Mouse (Mus musculus) midbrain, embryonic 11.5 days (tissue): ENCODE measurements around the gene Grcc10. TPM values are rescaled to one million over a fixed set of nuclear protein-coding genes. Genes with fewer than 3 reads are reported as not detected.

Experiments used
- ATAC-seq: fragments of 200-750 bp; cut with Nextera tagmentation; 2 replicates; pipeline ENCODE4 v1.8.0; 2017; ENCODE audit warnings: moderate TSS enrichment, moderate library complexity; ENCODE audit not compliant: low FRiP score
- DNase-seq: peaks from one replicate; pipeline ENCODE4 v3.0.0; 2015; ENCODE audit warnings: low spot score; ENCODE audit errors: missing footprints
- H3K27ac ChIP-seq: fragments of 300-500 bp; sonication (generic); 2 replicates; pipeline ENCODE4 v1.5.1; 2014; ENCODE audit warnings: low read depth, low read length
- H3K27me3 ChIP-seq: fragments of 300-500 bp; sonication (generic); 2 replicates; pipeline ENCODE4 v1.6.1; 2014; ENCODE audit warnings: mild to moderate bottlenecking, low read length, moderate library complexity, mixed read lengths; ENCODE audit not compliant: control insufficient read depth, insufficient read depth
- H3K36me3 ChIP-seq: fragments of 300-500 bp; sonication (generic); 2 replicates; pipeline ENCODE4 v1.6.1; 2014; ENCODE audit warnings: mild to moderate bottlenecking, low read length, moderate library complexity, mixed read lengths; ENCODE audit not compliant: control insufficient read depth, insufficient read depth
- H3K4me1 ChIP-seq: fragments of 300-500 bp; sonication (generic); 2 replicates; pipeline ENCODE4 v1.6.1; 2014; ENCODE audit warnings: low read length; ENCODE audit not compliant: control insufficient read depth, insufficient read depth
- H3K4me2 ChIP-seq: fragments of 300-500 bp; sonication (generic); 2 replicates; pipeline ENCODE4 v1.6.1; 2014; ENCODE audit warnings: mild to moderate bottlenecking, moderate library complexity
- H3K4me3 ChIP-seq: fragments of 300-500 bp; sonication (generic); 2 replicates; pipeline ENCODE4 v1.5.1; 2014; ENCODE audit warnings: low read depth, low read length
- H3K9ac ChIP-seq: fragments of 300-500 bp; sonication (generic); 2 replicates; pipeline ENCODE4 v1.6.1; 2014; ENCODE audit warnings: low read length
- H3K9me3 ChIP-seq: fragments of 300-500 bp; sonication (generic); 2 replicates; pipeline ENCODE4 v1.6.1; 2016; ENCODE audit warnings: low read length; ENCODE audit not compliant: control insufficient read depth
- WGBS: fragments of 180-500 bp; shearing (Covaris S2); extraction: QIAGEN DNeasy Blood & Tissue Kit; methylation state at CpG from one replicate; pipeline ENCODE4 v1.1.7; 2014; 5-methylcytosine and 5-hydroxymethylcytosine counted together
- polyA plus RNA-seq: library from polyadenylated mRNA; unstranded; fragments of >200 nt; fragmentation: Nextera tagmentation; extraction: Ambion mirVana; gene quantifications from 2 replicates; pipeline ENCODE4 v1.2.1, GENCODE M21; 2014

The Grcc10 gene
- polyA plus RNA-seq, 1 experiment from 2014 or later, result 532 TPM

DNA sequence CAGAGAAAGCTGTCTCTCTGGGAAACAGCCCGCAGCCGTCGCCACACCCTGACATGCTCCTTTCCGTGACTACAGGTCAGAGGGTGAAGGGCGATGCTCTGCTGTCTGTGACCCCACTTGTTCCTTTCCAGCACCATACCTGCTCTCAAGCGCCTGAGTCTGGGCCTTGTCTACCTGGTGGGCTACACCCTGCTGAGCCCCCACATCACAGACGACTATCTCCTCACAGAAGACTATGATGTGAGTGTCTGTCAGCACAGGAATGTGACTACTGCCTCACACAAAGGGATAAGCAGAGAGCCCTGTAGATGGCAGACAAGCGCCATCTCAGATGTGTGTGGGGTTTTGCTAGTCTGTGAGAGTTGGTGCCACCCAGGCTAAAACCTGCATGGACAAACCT lies 39.8 kb downstream of the Grcc10 start:
- H3K36me3 ChIP-seq, result peaks cover 20% of the 10 kb centered on the region
- H3K4me3 ChIP-seq, result no peak overlapping the region
- H3K27me3 ChIP-seq, result no peaks in the 10 kb centered on the region
- WGBS, result 78% methylated on average over 8 of the region's 8 CpGs
- H3K9me3 ChIP-seq, result no peaks in the 10 kb centered on the region
- H3K9ac ChIP-seq, result no peak overlapping the region
- ATAC-seq (0 out of 2 replicates have a peak, but pooled peaks have one; percentile 23), DNase-seq (peak; percentile 80)
- no peak overlapping the region for H3K27ac ChIP-seq
- H3K4me2 ChIP-seq, result no peak overlapping the region
- H3K4me1 ChIP-seq, result no peaks in the 10 kb centered on the region

DNA sequence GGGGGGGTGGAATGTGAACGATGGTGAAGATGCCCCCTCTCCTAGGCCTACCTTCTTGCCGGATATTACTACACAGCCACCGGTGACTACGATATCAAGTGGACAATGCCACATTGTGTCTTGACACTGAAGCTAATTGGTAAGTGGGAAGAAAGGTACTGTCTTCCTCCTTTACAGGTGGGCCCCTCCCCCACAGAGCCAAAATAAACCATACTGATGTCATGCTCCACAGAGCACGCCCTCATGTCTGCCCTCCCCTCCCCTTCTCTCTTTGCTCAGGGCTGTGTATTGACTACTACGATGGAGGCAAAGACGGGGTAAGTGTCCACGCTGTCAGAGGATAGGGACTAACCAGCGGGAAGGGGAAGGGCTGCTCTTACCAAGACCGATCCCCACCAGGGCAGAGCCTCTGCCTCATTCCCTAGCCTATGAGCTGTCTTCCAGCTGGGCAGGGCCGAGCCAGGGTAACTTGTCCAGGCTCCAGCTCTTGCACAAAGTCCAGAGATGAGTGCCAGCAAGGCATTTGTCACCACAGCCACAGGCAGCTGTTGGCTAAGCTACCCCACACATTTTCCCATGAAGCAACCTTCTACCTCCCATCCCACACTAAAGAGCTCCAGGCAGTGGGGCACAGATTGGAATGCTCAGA lies 41.1 kb downstream of the Grcc10 start:
- ATAC-seq, result no peak
- peaks cover 15% of the 10 kb centered on the region for H3K36me3 ChIP-seq

DNA sequence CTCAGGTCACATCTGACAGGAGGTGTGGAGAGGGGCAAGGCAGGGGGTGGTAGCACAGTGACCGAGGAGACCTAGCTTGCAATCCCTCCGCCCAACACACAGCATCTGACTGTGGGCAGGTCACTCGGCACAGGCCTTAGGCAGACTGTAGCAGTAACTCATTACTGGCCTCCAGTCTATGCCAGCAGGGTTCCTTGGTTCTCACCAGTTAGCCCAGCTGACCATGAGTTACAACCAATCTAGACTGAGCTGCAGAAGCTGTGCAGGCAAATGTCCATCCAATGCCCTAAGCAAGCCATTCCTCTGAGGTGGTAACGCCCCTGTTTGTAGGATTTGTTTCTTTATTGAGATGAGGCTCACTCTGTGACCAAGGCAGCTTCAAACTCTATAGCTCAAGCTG lies 41.8 kb downstream of the Grcc10 start:
- Histone ChIP-seq H3K4me1 (no peaks in the 10 kb centered on the region), H3K36me3 (peaks cover 9% of the 10 kb centered on the region), H3K4me2 (no peak overlapping the region), H3K27me3 (no peaks in the 10 kb centered on the region), H3K9ac (no peak overlapping the region), H3K27ac (no peak overlapping the region), H3K4me3 (no peak overlapping the region), H3K9me3 (no peaks in the 10 kb centered on the region)
- WGBS, result 79% methylated on average over 4 of the region's 4 CpGs
- ATAC-seq, result no peak
- peak; percentile 78 for DNase-seq

More for the DNA sequence above, 41.1 kb downstream of the Grcc10 start:
- no peaks in the 10 kb centered on the region for H3K27me3 ChIP-seq
- no peak overlapping the region for H3K9ac ChIP-seq
- no peak overlapping the region for H3K4me2 ChIP-seq
- peak; percentile 53 for DNase-seq
- no peaks in the 10 kb centered on the region for H3K4me1 ChIP-seq
- no peak overlapping the region for H3K4me3 ChIP-seq
- 85% methylated on average over 11 of the region's 11 CpGs for WGBS
- H3K9me3 ChIP-seq, result no peaks in the 10 kb centered on the region
- no peak overlapping the region for H3K27ac ChIP-seq

DNA sequence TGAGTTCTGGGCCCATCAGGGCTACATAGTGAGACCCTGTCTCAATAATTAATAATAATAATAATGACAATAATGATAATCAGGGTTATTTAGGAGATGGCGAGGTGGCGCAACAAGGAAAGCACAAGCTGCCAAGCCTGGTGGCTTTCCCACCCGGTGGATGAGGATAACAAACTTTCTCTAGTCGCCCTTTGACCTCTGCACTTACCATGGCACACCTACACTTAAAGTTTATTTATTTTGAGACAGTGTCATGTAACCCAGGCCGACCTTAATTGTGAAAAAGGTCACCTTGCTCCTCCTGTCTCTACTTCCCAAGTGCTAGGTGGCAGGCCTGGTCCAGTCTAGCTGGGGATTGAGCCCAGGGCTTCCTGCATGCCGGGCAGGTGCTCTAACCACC lies 42.4 kb downstream of the Grcc10 start:
- no peak overlapping the region for H3K4me3 ChIP-seq
- H3K4me1 ChIP-seq, result no peaks in the 10 kb centered on the region
- no peak overlapping the region for H3K4me2 ChIP-seq
- no peaks in the 10 kb centered on the region for H3K27me3 ChIP-seq
- peaks cover 4% of the 10 kb centered on the region for H3K36me3 ChIP-seq
- no peak overlapping the region for H3K27ac ChIP-seq
- no peak overlapping the region for H3K9ac ChIP-seq
- H3K9me3 ChIP-seq, result no peaks in the 10 kb centered on the region
- no peak for DNase-seq
- WGBS, result 86% methylated on average over 6 of the region's 6 CpGs
- no peak for ATAC-seq

DNA sequence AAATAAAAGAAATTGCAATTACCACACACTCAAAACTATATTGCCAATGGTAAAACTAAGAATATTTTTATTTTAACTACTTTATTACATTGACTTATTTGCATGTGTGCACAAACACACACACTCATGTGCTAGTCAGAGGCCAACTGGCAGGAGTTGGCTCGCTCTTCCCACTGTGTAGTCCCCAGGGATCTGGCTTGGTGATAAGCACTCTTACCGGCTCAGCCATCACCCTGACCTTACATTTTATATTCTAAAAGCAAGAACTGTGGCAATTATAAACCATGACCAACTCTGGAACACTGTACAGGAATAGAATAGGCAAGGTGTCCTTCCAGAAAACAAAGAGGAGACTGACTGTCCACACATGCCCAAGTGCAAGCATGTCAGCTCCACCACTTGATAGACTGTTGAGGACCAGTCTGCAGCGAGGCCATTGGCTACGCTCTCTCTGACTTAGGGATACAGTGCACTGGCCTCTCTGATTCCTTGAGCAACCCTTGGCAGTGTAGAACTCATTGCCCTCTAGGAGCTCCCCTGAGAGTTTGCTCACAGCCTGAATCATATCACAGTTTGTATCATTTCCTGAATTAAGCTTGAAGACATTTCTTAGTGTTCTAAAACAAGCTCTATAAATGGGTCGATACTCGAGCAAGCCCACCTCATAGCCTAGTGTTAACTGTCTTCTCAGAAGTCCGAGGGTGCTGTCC lies 44.6 kb downstream of the Grcc10 start:
- H3K9me3 ChIP-seq, result no peaks in the 10 kb centered on the region
- H3K9ac ChIP-seq, result no peak overlapping the region
- no peaks in the 10 kb centered on the region for H3K27me3 ChIP-seq
- peak; percentile 39 for DNase-seq
- no peaks in the 10 kb centered on the region; the same call in 1 of the 2 replicates for H3K36me3 ChIP-seq
- 90% methylated on average over 7 of the region's 7 CpGs for WGBS
- no peak overlapping the region for H3K4me3 ChIP-seq
- no peak for ATAC-seq
- H3K4me1 ChIP-seq, result no peaks in the 10 kb centered on the region
- H3K4me2 ChIP-seq, result no peak overlapping the region
- H3K27ac ChIP-seq, result no peak overlapping the region

DNA sequence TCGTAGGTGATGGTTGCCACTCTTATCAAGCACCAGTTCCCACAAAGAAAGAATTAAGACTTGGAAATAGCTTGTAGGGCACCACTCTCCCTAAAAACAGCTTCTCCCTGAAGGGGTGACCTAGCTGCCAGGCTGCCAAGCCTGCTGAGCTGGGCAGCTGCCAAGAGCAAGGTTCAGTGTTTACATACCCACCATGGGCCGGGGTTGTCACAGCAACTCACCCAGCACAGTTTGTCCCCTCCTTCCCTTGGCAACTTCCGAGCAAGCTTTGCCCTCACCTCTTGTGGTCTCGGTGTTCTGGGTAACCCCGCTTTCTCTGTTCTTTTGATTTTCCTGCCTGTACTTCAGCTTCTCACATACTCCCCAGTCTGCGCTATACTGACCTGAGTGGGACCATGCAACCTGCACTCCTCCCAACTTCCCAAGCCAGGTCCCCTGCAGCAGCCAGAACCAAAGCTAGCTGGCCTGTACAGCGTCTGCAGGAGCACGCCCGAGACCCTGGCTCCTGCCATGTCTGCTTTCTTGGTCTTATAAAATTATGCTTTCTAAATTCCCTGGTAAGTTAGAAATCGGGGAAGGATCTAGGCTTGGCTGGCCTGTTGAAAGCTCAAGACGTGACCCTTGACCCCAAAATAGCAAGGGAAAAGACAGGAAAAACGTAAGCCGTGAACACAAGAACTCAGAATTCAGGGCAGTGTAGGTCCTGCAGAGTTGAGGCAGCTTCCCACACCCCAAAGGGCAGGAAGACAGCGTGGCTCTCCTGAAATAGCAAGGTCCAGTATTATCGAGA lies 46.8 kb downstream of the Grcc10 start:
- H3K36me3 ChIP-seq, result no peaks in the 10 kb centered on the region
- no peak overlapping the region for H3K4me2 ChIP-seq
- no peak overlapping the region for H3K4me3 ChIP-seq
- 83% methylated on average over 15 of the region's 15 CpGs for WGBS
- H3K9ac ChIP-seq, result no peak overlapping the region
- H3K9me3 ChIP-seq, result no peaks in the 10 kb centered on the region
- H3K27me3 ChIP-seq, result no peaks in the 10 kb centered on the region
- H3K27ac ChIP-seq, result no peak overlapping the region
- ATAC-seq, result no peak
- H3K4me1 ChIP-seq, result no peaks in the 10 kb centered on the region
- DNase-seq, result peak; percentile 53

DNA sequence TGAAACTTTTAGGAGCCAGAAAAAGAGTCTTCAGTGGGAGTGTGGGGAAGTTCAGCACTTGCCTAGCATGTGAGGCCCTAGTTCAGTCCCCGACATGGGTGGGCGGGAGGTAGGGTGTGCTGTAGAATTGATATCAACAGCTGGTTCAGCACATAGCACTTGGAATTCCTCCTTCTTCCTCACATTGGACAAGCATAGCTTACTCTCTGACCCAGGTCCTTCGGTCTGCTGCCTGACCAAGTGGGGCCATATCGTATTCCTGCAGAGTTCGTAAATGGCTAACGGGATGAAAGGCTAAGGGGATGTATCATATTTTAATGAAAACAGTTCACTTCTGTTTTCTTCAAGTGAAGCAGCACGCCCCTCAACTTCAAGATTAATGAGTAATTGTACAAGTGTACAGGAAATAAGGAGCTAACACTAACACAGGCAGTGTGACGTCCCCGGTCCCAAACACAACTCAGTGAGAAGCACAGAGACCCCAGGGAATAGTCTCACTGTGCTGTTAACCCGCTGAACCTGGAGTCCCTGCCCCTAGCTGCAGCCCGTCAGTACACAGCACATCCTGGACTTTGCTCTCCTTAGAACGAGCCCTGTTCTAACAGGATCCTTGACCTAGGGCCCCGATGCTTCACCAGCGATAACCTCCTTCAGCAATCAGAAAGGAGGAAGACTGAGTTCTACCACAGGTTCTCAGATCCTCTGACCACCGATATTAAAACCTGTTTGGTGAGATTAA lies 47.8 kb downstream of the Grcc10 start:
- ATAC-seq, result no peak
- Histone ChIP-seq H3K4me1 (no peaks in the 10 kb centered on the region), H3K9me3 (no peaks in the 10 kb centered on the region), H3K36me3 (no peaks in the 10 kb centered on the region), H3K27me3 (no peaks in the 10 kb centered on the region), H3K4me2 (no peak overlapping the region), H3K27ac (no peak overlapping the region), H3K4me3 (no peak overlapping the region), H3K9ac (no peak overlapping the region)
- 85% methylated on average over 15 of the region's 15 CpGs for WGBS
- DNase-seq, result peak; percentile 59

DNA sequence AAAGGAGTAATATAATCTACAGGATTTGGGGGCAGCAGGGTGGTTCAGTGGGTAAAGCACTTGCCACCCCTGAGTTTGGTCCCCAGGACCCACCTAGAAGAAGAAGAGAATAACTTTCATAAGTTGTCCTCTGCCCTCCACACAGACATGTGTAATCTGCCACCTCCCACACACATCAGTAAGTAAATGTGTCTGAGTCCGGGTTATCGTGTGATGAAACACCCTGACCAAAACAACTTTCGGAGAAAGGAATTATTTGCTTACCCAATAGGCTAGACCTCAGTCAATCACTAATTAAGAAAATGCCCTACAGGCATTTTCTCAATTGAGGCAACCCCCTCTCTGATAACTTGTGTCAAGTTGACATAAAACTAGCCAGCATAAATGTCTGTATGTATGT lies 50.7 kb downstream of the Grcc10 start:
- no peak overlapping the region for H3K4me3 ChIP-seq
- H3K4me2 ChIP-seq, result no peak overlapping the region
- no peaks in the 10 kb centered on the region for H3K4me1 ChIP-seq
- 98% methylated on average over 3 of the region's 3 CpGs for WGBS
- no peaks in the 10 kb centered on the region for H3K36me3 ChIP-seq
- DNase-seq (peak; percentile 75), ATAC-seq (no peak)
- no peak overlapping the region for H3K9ac ChIP-seq
- no peaks in the 10 kb centered on the region for H3K27me3 ChIP-seq
- no peaks in the 10 kb centered on the region for H3K9me3 ChIP-seq
- H3K27ac ChIP-seq, result no peak overlapping the region
